Mouse (Mus musculus) kidney, adult 18-20 months (tissue): ENCODE data around the gene Fam20b.
A peak's percentile ranks its signal among the peaks of the same experiment; 100 is the strongest.
"Not testable (repeated sequence)": the region's sequence is repeated elsewhere in the genome, so short reads cannot be mapped to it uniquely, and the experiment has no call there.

ENCODE experiments used
- DNase-seq: peaks from one replicate; pipeline ENCODE4 v3.0.0; 2021

The Fam20b gene

DNA sequence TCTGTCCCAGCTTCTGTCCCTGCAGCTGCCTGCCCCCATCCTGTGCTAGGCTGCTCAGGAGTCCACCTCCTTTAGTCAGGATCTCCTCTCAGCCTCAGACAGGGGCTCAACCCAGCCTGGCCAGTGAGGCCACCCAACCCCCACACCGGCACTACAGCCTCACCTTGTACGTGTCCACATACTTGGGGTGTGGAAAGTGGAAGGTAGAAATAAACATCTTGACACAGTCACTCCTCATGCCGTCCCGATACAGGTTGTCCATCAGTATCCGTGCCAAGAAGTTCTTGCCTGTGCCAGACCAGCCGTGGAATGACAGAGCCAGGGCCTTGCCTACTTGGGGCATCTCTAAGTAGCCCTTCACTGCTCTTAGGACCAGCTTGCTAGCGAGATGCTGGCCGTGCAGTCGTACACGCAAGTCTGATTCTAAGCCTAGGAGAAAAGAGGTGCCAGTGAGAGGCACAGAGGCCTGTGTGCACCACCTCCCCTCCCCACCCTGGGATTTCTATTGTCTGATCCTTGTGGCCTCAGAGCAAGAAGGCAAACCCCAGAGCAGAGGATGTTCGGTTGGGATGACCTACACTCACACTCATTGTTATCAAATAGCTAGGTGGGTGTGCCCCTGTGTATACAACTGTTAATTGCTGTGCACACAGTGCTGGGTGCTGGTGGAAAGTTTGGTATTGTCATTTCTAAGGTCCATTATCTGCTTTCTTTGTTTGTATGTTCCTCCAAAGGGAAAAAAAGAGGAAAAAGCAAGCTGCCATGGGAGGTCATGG is 49.5 kb downstream of the Fam20b start:
- DNase-seq = no peak

GRCm38 (mm10) chr1:156668602-156669001 is 50.3 kb downstream of the Fam20b start:
- no peak for DNase-seq

- DNase-seq = no peak
Observed at GRCm38 (mm10) chr1:156667141-156667926, 51.6 kb downstream of the Fam20b start.

GRCm38 (mm10) chr1:156665777-156666176 is 53.1 kb downstream of the Fam20b start:
- no peak for DNase-seq

GRCm38 (mm10) chr1:156660660-156661236 is 58.1 kb downstream of the Fam20b start:
- not testable (repeated sequence) for DNase-seq

DNA sequence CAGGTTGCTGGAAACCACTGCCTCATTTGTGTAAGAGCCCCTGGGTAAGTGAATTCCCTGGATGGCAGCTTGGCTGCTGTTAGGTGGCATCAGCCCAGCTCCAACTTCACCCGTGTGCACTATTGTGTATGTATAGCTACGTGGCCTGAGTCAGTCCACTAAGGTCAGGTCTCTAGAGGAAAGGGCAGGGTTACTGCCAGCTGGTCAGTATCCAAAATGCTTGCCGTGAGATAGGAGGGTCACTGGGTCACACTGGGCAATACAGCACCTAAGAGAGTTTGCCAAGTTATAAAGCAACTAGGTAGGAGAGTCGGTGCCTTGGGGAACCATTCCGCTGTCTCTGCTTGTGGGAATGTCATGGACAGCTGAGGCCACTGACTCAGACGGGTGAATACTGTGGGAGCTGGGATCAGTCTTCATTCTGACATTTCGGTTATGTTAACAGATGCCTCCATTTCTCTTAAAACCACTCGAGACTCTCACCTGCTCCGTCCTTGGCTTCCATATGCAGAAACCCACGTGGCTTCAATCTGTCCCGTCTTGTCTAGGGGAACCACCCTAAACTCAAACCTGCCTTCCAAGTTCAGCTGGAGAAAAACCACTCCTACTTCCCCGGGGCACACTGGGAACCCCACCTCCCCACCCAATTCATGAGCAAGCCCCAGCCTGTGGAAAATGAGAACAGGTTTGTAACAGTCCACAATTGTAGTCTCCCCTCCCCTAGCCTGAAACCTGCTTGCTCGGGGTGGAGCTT is 58.8 kb downstream of the Fam20b start:
- no peak for DNase-seq

DNA sequence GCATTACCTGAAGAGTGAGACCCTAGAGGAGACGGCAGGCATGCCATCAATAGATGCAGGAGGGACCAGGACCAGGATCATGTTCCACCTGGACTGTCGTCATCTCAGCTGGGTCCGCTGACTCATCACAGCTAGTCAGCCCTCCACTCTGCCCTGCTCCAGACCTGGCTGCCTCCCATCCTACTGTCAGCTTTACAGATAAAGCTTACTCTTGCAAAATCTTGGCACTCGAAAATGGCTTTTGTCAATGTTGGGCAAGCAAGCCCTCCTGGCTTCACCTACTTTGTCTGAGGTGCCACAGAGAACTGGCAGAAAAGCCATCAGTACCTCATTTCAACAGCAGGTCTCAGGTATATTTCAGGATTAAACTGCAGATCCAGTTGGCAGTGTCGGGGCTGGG is 60.2 kb downstream of the Fam20b start:
- no peak for DNase-seq

DNA sequence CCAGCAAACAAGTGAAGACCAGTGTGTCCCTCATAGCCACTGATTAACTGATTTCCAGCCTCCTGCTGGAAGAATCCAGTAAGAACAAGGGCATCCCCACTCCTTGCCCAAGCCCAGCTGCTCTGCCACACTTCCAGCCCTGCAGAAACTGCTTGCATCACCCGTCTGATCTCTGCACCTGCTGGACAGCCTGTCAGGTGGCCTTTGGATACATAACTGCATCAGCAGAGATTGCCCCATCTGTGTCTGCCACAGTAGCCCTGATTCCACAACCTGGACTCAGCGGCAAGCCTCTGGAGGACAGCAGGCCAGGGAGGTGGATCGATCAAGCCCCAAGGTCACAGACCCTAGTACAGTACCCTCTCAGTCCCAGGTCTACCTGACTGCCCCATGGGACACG is 61.4 kb downstream of the Fam20b start:
- DNase-seq = no peak

GRCm38 (mm10) chr1:156654735-156655530 is 64.0 kb downstream of the Fam20b start:
- DNase-seq = no peak

DNA sequence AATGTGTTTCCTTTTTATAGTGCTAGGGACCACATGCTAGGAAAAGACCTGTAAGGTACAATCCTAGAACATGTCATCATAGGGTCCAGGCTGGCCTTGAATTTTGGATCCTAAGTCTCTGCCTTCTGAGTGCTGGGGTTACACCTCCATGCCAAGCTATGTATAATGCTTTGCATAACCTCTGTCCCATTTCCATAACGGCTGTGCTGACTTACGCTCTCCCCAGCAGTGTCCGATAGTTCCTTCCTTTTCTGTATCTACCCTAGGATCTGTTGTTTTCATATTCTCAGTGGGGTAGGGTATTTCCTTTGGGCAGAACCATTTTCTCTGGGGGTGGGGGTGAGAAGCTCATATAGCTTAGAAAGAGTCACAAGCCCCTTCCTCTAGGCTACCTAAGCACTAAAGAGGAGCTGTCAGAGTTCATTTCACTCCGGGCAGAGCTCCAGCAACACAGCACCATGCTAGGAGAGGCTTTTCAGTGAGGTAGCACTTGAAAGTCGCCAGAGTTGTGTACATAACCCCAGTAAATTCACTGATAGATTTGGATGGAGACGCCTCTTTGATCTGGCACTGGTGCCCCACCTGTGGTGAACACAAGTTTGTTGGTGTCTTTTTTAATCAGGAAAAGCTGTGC is 66.6 kb downstream of the Fam20b start:
- no peak for DNase-seq

DNA sequence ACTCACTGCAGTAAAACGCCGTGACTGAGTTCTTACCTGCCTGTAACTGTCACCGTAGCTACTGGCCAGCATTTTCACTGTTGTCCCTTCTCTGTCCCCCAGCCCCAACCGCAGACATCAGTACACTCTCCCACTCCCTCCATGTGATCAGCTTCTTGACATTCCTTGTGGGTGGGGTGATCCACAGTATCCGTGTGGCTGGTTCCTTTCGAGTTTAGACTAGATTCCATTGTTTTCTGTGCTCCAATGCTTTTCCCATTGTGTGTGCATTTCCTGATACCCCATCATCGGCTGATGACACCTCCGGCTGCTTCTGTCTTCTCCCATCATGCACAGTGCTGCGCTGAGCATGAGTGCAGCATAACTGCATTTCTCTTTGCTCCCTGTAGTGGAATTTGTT is 68.3 kb downstream of the Fam20b start:
- no peak for DNase-seq

GRCm38 (mm10) chr1:156648705-156649104 is 70.2 kb downstream of the Fam20b start:
- DNase-seq = no peak

GRCm38 (mm10) chr1:156645971-156646370 is 72.9 kb downstream of the Fam20b start:
- DNase-seq = no peak

- DNase-seq = no peak
Observed at GRCm38 (mm10) chr1:156644780-156645523, 73.9 kb downstream of the Fam20b start.

GRCm38 (mm10) chr1:156644061-156644460 is 74.8 kb downstream of the Fam20b start:
- no peak for DNase-seq

DNA sequence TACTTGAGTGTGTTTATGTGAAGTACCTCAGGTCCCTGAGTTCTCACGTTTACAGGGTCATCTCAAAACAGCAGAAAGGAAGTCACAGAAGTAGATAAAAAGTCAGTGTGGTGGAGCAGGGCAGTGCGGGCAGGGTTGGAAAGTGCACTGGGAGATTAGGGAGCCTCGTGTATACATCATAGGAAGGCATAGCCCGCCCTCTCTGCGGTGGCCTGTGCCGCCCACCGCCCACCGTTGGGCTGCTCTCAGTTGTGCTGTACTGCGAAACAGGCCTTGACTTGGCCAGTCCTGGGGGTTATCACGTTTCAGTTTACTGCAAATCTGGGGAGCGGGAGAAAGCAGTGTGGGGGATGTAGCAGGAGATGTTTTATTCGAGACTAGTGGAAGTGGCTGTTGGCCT is 76.1 kb downstream of the Fam20b start:
- no peak for DNase-seq

- DNase-seq = no peak
Observed at GRCm38 (mm10) chr1:156641808-156642207, 77.1 kb downstream of the Fam20b start.

- no peak for DNase-seq
Observed at GRCm38 (mm10) chr1:156640577-156640976, 78.3 kb downstream of the Fam20b start.

DNA sequence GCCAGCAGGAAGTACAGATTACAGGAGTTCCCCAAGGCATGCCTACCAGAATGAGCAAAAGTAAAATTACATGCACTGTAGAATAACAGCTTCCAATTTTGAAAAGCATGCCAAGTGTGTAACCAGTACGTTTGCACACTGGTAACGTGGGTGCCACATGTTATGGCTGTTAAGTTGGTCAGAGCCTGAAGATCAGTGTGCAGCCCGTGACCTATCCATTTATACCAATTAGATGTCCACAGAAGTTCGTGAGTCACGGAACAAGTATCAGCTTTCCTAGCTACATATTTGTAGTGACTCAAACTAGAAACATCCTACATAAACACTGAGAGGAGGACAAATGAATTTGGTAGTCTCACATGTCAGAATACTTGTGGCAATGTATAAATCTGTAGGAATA is 79.4 kb downstream of the Fam20b start:
- DNase-seq = no peak

DNA sequence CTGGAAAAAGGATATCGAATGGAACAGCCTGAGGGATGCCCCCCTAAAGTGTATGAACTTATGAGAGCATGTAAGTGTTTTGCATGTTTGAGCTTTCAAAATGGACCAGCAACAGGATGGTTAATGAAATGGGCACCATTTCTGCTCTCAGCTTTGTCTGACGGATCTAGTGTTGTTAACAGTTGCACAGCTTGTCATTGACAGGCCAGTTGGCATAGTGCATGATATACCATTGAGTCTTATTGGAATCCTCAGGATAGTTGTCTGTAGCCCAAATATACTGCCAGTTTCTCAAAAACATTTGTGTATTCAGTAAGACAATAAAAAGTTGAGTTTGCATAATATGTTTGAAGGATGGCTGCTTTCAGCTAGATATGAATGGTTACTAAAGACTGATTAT is 83.7 kb downstream of the Fam20b start:
- no peak for DNase-seq

GRCm38 (mm10) chr1:156633095-156633494 is 85.8 kb downstream of the Fam20b start:
- peak; percentile 36 for DNase-seq
